Mouse (Mus musculus) layer of hippocampus, adult 9-11 months (tissue): ENCODE measurements around the gene Sp2.

Experiments
- DNase-seq: peaks from one replicate; pipeline ENCODE4 v3.0.0; 2022

Sp2 gene

DNA sequence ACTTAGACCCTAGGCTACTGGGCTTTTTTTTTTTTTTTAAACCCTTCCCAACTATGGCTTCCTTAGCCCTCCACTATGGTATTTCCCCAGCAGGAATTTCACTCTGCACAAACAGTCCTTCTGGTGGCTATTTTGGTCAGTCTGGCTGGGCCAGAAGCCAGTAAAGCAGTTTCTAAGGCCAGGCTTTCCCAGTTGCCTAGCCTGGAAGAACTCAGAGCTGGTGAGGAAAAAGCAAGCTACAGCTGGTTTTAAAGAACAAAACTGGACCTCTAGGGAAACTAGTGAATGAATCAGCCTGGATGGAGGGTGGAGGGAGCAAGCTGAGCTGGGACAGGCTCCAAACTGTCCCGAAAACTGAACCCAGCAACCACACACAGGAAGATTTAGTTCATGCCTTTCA is 13.0 kb downstream of the Sp2 start:
- DNase-seq: no peak

DNA sequence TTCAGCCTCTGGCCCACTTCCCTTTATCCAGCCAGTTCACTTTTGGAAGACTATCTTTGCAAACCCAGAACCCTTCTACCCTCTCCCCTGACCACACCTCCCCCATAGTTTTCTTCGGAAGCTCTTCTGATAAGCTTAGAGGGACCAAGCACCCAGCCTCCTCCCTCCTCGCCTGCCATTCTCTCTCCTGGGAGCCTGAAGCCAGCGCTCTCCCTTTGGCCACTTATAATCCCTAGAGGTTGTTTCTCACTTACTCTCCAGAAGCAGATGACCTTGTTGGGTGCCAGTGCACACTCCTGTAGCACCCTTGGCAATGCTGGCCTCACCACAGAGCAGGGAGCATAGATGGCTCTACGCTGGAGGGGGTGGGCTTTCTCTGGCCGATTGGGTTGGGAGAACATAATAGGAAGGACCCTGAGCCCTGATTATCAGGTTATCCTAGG is 13.5 kb downstream of the Sp2 start:
- DNase-seq: no peak

DNA sequence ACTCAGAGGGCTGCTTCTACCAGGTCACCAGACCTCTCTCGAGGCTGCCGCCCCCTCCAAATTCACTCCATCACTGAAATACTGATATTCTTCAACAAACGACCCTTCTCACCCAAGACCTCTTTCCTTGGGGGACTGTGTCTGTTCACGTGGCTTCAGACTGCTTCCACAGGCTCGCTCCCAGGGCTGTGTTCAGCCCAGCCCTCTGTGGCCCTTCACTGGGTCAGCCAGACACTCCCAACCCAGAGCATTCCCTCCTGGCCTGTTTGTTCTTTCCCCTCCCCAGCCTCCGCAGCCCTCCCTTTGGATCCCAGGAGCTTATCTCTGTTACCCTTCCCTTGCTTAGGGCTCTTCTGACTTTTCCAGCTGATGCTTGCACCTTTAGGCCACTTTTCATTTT is 14.3 kb downstream of the Sp2 start:
- DNase-seq: no peak

DNA sequence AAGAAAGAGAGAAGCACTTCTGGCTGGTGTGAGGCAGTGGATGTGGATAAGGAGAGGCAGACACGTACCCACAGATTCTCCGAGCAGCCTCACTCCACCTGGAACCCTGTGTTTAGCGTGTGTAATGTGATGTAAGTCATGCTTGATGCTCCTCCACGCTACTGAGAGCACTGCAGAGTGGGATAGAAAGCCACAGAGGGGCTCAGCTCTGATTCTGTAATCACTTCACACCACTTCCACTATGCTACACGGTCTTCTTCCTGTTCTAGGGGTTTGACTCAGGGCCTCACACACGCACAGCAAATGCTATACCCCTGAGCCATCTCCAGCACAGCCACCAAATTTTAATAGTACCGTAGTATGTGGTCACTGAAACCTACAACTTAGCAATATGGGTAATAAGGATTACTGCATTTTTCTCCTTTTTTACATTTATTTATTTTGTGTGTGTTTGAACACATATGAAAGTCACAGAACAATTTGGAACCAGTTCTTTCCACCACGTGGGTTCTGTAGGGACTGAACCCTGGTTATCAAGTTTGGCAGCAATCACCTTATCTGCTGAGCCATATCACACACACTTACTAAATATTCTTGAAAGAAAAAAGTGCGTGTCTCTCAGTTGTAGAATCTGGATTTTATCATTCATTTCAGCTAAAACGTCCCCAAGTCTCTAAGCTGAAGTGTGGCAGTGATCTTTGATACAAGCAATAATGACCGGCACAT is 15.1 kb downstream of the Sp2 start:
- no peak for DNase-seq

DNA sequence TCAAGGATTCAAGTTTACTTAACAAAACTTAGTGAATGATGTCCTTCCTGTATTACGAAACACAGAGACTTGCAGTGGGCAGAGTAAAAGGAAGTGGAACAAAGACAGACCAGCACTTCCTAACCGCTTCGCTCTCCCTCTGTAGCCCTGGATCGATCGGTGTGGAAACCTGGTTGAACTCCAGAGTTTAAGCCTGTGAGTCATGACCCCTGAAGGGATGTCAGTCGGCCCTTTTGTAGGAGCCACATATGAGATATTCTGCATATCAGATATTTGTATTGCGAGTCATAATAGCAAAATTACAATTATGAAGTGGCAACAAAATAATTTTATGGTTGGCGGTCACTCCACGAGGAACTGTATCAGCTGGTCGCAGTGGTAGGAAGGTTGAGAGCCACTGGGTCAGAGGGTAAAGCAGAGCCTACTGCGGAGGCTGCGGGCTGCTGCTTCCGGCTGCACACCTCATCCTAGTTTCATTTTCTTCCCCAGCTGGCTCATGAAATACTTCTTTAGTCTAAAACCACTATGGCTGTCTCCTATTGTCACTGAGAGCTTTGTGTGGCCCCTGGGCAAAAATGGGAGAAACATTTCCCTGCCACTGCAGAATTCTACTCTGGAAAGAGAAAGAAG is 15.7 kb downstream of the Sp2 start:
- no peak for DNase-seq

DNA sequence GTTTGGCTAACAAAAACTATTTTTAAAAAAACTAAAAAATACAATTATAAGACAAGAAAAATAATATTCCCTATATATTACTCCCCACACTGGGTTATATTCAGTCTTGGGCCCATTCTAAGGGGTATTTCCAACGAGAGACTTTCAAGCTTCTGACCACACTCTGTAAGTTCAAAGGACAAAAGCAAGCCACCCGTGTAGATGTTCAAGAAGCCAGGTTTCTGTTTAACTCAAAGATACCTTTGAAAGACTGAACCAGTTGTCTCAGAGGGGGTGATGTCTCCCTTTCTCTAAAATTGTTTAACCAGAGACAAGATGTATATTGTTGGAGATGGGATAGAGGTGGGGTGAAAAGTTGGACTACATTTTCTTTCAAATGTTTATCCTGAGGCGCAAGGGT is 16.6 kb downstream of the Sp2 start:
- DNase-seq: no peak

DNA sequence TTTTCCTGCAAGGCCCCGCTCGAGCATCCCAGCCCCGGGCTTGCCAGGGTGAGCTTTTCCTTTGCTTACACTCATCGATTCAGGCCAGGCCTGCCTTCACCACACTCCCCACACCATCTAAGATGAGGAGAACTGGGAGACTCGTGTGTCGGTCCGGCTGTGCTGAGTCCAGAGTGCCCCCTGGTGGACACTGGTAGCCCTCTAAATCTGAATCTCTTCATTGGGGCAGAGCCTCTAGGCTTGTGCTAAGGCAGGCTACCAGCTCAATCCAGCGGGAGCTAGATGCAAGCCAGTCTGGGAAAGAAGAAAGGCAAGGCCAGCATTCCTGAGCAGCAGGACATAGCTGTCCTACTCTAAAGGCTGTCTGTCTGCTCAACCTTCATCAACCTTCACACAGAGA is 19.2 kb downstream of the Sp2 start:
- peak; percentile 90 for DNase-seq

DNA sequence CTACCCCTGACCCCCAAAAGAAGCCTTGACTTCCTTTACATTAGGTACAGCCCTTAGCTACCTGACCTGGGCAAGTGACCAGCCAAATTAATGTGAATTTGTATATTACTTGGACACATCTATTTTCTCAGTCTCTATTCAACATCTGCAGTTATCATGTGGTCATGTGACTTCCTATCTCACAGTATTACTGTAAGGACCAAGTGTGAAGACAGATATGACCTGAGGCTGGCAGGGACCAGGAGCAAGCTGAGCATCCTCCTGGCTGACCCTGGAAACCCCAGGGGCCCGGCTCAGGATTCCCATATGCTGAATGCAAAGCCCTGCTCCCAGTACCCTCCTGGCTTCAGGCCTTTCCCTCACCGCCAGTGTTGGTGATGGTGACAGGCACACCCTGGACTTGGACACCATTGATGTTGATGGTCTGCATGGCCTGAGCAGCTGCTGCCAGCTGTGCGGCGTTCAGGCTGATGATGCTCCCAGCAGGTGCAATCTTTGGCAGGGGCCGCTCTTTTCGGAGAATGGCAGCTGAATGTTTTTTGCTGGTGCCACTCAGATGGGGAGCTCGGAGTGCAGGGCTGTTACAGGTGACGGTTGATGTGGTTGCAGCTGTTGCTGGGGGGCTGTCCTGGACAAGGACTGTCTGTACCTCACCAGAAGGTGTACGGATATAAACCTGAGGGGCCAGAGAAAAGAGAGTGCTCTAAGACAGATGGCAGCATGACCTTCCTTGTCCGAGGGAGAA is 25.5 kb downstream of the Sp2 start:
- DNase-seq: no peak

DNA sequence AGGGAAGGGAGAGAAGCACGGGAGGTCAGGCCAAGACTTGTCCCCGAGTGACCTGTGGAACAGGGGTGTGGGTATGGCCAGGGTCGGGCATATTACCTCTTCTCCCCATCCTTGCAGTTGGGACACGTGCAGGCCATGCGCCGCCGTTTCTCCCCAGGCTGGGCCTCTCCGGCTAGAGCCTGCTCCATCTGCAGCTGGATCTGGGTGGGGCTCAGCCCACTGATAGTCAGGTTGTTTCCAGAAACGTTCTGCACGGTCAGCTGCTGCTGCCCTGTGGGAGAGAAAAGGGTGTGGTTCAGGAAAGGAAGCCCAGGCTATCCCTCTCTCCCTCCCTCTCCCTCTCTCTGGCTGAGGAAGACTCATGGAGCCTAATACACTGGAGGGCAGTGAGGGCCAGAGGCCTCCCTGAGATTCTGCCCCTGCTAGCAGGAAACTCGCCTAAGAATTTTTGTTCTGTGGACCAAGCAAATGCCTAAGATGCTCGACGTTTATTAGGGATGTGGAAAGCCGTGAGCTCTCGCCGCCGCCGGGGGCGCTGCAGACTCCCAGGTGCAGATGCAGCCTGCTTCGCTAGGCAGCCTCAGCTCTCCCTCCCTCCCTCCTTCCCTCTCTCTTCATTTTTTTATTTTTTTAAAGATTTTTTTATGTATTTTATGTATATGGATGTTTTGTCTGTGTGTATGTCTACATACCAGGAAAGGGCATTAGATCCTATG is 26.6 kb downstream of the Sp2 start:
- DNase-seq: no peak

DNA sequence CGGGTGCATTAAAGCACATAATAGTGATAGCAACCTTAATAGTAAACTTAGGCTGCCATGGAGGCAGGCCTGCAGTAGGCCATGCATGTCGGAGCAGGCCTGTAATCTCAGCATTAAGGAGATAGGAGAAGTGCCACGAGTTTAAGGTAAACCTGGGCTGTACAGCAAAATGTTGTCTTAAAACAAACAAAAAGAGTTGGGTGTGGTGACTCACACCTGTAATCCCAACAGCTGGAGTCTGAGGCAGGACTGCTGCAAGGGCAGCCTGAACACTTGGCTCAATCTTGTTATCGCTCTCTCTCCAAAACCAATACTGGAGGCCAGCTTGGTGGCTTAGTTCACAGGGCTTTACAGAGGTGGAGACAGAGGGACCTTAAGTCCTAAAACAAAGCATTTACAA is 27.7 kb downstream of the Sp2 start:
- DNase-seq: no peak

DNA sequence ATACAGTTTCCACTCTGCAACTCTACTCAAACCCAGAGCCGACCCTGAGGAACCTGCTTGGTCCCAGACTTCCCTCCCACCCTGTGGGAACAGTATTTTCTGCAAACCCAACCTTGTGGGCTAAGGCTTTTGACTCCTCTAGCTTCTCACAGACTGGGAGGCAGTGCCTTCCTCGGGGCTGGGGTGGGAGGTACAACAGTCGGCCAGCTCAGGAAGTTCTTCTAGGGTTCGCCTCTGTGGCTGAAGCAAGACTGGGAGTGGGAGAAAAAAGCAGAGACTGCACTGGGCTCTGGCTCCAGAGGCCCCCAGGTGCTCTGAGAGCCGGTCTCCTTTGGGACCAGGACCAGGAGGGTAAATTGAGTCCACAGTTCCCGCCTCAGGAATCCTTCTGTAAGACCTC is 29.9 kb downstream of the Sp2 start:
- no peak for DNase-seq

DNA sequence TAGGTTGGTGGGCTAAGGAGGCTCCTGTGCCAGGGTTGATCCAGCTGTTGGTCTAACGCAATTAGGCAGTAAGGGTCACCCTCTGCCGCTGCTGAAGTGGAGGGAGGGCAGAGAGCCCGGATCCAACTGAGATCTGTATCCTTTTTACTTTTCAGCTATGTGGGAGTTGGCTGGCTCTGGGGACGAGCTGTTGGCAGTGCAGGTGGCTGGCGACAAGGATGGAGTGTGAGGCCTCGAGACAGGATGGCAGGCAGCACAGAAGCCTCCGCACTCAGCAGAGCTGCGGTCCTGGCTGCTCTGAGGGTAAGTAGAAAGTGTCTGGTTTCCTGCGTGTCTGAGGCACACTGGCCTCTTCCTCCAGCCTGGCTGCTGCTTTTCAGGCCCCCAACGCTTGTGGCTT is 30.3 kb downstream of the Sp2 start:
- no peak for DNase-seq

DNA sequence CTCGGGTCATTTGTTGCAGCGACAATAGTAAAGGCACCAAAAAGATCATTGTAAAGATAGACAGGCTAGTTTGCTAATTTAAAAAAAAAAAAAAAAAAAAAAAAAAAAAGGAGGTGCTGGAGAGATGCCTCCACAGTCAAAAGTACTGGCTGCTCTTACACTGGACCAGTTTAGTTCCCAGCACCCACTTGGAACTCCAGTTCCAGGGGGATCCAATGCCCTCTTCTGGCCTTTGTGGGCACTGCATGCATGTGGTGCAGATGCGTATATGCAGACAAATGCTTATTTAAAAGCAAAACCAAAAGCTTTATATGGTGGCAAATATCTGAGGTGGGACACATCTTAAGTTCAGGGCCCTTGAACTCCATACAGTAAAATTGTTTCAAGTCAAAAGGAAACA is 32.0 kb downstream of the Sp2 start:
- no peak for DNase-seq

DNA sequence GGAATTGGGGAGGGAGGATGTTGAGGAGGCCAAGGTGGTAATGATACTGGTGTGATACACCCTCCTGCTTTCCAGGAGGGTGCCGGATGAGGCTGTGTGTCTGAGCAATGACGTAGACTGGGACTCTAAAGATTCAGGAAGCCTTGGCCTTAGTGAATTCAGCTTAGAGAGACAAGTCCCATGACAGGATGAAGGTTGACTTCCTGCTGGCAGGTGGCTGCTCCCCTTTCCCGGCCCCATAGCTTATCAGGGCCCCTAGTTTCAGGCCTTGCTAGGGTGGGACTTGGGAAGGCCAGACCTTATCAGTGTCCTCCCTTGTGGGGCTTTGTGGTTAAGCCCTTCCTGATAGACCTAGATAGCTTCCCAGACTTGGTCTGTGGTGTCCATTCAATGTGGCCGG is 34.9 kb downstream of the Sp2 start:
- no peak for DNase-seq

DNA sequence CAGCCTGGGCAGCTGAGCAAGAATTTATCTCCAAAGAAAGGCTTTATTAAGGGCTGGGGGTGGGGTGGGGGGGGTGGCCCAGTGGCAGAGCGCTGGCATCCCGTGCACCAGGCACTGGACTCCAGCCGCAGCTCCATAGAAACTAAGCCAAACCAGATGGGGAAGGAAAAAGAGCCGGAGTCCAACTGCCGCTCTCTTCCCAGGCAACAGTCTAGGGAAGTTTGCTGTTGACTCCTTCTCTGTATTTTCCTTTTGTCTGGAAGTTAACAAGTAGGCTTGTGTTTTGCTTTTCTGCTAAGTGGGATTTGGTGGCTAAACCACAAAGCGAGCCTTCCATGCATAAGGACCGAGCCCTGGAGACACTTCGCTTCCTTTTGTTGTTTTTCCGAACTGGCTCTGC is 36.3 kb downstream of the Sp2 start:
- DNase-seq: no peak

DNA sequence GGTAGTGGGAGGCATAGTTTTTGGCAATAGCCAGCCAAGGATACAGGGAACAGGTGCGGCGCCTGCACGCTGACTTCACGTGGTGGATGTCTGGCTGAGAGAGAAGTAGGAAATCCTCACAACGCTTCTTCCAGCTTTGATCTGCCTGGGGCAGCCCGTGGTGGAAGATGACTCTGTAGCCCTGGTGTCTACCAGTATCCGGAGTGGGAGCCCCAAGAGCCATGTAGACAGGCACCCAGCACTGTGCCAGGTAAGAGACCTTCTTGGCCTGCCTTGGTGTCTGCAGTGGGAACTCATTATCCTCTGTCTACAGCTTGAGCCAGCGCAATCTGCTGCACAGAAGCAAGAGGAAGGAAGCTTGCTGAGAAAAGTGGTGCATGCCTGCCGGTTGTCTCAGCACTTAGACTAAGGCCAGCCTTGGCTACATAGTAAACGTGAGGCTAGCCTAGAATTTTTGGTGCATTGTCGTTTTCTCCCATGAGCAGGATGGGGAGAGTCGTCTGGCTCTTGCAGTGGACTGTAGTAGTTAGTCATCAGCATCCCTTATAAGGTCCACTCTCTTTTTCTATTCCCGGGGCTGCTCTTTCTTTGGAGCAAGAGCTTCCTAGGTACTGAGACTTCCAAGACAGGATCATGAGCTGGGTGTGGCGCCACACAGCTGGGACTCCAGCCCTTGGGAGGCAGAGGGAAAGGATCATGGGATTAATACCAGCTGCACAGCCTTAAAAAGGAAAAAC is 37.7 kb downstream of the Sp2 start:
- DNase-seq: no peak

DNA sequence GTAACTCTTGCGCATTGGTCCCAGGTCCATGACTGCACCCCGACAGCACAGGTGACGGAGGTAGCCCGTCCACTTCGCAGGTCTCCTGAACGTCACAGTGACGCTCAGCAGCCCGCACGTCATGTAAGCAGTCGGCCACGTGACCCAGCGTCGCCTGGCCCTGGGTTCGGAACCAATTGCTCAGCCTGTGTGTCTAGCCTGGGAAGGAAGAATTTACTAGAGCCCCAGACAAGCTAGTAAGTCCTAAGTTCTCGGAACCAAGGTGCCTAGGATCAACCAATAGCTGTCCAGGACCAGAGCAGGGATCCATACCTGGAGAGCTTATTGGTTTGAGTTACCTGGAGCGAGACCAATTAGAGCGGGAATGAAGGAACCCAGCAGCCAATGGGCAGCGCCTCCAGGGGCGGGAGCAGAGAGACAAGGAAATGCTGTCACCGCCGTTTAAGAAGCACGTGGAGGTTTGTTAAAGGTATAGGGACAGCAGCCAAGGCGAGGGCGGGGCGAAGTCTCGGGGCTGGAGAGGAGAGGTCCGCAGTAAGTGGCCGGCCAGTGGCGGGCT is 38.9 kb downstream of the Sp2 start, which contains the start of gene Pnpo:
TSS of gene Pnpo (minus strand) at position 241 of the 559 bp plus-strand sequence.
- peak; percentile 97 for DNase-seq

DNA sequence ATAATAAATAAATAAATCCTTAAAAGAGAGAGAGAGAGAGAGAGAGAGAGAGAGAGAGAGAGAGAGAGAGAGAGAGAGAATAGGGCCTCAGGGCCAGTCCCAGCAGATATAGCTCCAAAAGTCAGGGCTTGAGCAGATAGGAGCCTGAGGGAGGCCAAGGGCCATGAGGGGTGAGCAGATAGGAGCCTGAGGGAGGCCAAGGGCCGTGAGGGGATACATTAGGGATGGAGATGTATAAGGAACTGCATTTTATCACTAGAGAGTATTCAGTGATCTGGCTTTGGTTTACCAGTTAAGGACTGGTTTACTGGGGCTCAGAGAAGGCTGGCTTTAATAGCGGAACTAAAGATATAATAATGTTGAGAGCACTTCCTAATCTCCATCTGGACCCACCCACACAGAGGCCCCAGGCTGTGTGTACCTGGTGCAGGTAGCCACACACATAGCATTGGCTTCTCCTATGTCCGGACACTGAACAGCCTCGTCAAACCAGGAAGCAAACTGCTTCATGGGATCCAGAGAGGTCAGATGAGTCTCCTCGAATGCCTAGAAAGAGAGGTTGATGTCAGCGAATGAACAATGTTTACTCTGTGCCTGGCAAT is 40.7 kb downstream of the Sp2 start:
- DNase-seq: no peak

DNA sequence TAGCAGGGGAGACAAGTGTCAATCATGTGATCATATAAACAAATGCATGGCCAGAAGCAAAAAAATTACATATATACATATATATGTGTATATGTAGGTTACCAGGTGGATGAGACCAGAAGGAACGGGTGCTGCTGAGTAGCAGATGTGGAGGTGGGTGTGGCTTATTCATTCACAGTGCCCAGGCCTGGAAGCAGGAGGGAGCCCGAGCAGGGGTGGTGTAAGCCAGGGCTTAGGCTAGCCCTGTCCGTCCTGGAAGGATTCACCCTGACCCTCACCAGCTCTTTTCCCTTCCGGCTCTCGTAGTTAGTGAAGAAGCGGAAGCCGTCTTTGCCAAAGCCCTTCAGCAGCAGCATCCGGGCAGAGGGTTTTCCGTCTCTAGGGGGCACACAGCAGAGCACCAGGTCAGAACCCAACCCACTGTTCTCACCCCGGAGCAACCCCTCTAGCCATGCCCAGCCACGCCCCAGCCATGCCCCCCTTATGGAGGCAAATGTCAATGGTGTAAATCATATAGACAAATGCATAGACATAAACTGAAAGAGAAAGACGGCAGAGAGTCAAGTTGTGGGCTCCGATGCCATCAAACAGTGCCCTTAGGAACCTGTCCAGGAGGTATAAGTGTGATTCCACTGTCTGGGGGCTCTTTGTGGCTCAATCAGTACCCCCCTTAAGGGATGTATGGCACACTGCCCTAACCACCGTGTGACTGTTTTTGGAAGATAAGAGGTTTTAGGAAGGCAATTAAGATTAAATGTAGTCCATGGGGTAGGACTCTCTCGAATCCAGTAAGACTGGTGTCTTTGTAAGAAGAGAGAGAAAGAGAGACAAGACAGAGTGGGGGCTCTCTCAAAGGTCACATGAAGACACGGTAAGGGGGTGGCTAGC is 41.9 kb downstream of the Sp2 start:
- DNase-seq: no peak

DNA sequence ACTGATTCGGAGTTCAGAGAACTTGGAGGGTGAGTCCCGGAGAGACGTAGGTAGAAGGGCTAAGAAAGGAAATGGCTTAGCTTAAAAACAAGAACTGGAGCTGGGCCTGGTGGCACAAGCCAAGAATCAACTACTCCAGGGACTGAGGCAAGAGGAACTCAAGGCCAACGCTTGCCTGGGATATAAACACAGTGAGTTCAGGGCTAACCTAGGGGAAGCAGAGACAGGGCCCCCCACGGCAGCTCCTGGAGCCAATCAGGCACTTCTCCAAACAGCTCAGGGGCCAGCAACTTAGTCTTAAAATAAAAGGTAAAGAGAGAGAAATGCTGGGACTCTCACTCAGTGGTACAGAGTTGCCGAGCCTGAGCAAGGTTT is 44.3 kb downstream of the Sp2 start:
- DNase-seq: no peak
